Mouse (Mus musculus): Measurements from ENCODE around the gene Ssh2. TPM values are rescaled to one million over a fixed set of nuclear protein-coding genes. Genes with fewer than 3 reads are reported as not detected.

The Ssh2 gene
- polyA plus RNA-seq, 1 experiment from 2014 or later: 13.0 TPM

DNA sequence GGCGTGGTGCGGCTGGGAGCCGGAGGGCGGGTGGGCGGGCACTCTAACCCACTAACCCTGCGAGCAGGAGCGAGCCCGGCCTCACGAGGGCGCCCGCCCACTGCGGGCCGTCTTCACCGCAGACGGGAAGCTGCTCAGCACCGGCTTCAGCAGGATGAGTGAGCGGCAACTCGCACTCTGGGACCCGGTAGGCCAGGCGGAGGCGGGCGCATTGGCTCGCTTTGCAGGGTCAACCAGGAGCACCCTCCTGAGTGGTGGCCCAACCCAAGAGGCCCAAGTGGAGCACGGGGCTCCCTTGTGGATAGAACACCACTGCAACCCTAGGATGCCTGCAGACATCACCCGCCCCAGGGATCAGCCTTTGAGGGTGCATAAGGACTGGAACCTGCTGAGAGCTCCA is 251.1 kb downstream of the Ssh2 start:
- 4% methylated on average over 25 of the region's 25 CpGs for WGBS
- H3K36me3 ChIP-seq (ENCODE audit: control insufficient read depth, insufficient read depth, low read length): peaks cover 8% of the 10 kb centered on the region
- no peak overlapping the region for H3K4me2 ChIP-seq
- no peaks in the 10 kb centered on the region for H3K9me3 ChIP-seq (ENCODE audit: control insufficient read depth, low read length)
- DNase-seq (ENCODE audit: low spot score, missing footprints) (peak; percentile 88), ATAC-seq (ENCODE audit: low FRiP score) (peak; percentile 2; the same call in 1 of the 2 replicates)
- H3K27me3 ChIP-seq (ENCODE audit: control insufficient read depth, insufficient read depth, low read length): peaks cover 46% of the 10 kb centered on the region
- no peak overlapping the region for H3K4me3 ChIP-seq (ENCODE audit: low read depth, low read length)
- H3K9ac ChIP-seq (ENCODE audit: low read length): no peak overlapping the region
- H3K4me1 ChIP-seq (ENCODE audit: control insufficient read depth, insufficient read depth, low read length): peaks cover 7% of the 10 kb centered on the region
- no peak overlapping the region for H3K27ac ChIP-seq (ENCODE audit: low read depth, low read length)

- H3K27ac ChIP-seq (ENCODE audit: low read depth, low read length): no peak overlapping the region
- DNase-seq (ENCODE audit: low spot score, missing footprints): peak; percentile 94
- H3K36me3 ChIP-seq (ENCODE audit: control insufficient read depth, insufficient read depth, low read length): peaks cover 8% of the 10 kb centered on the region
- no peak overlapping the region for H3K4me3 ChIP-seq (ENCODE audit: low read depth, low read length)
- 0 out of 2 replicates have a peak overlapping the region, but pooled peaks have one; percentile 15 for H3K4me2 ChIP-seq
- ATAC-seq (ENCODE audit: low FRiP score): 0 out of 2 replicates have a peak, but pooled peaks have one; percentile 18
- H3K27me3 ChIP-seq (ENCODE audit: control insufficient read depth, insufficient read depth, low read length): peaks cover 39% of the 10 kb centered on the region
- no peak overlapping the region for H3K9ac ChIP-seq (ENCODE audit: low read length)
- H3K4me1 ChIP-seq (ENCODE audit: control insufficient read depth, insufficient read depth, low read length): peaks cover 2% of the 10 kb centered on the region
- WGBS: 12% methylated on average over 20 of the region's 20 CpGs
- H3K9me3 ChIP-seq (ENCODE audit: control insufficient read depth, low read length): no peaks in the 10 kb centered on the region
These were observed 251.7 kb downstream of the Ssh2 start for GRCm38 (mm10) chr11:77467784-77468183.

DNA sequence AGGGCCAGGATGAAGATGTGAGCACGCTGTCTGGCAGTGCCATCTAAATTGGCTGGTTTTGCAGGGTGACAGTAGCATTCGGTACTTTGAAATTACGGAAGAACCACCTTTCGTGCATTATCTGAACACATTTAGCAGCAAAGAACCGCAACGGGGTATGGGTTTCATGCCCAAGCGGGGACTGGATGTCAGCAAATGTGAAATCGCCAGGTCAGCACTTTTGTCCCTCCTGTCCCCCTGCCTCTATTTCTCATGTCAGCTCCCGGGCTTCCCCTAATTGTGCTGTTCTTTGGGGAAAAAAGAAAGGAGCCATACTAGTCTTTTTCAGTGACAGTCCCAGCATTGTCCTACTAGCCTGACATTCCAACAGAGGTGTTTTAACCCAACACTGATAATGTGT is 252.3 kb downstream of the Ssh2 start:
- Histone ChIP-seq H3K4me1 (ENCODE audit: control insufficient read depth, insufficient read depth, low read length) (no peaks in the 10 kb centered on the region), H3K36me3 (ENCODE audit: control insufficient read depth, insufficient read depth, low read length) (peaks cover 8% of the 10 kb centered on the region), H3K9me3 (ENCODE audit: control insufficient read depth, low read length) (no peaks in the 10 kb centered on the region), H3K27ac (ENCODE audit: low read depth, low read length) (no peak overlapping the region), H3K4me3 (ENCODE audit: low read depth, low read length) (no peak overlapping the region), H3K9ac (ENCODE audit: low read length) (no peak overlapping the region), H3K27me3 (ENCODE audit: control insufficient read depth, insufficient read depth, low read length) (peaks cover 33% of the 10 kb centered on the region), H3K4me2 (no peak overlapping the region)
- ATAC-seq (ENCODE audit: low FRiP score) (no peak), DNase-seq (ENCODE audit: low spot score, missing footprints) (no peak)
- WGBS: 90% methylated on average over 9 of the region's 9 CpGs

GRCm38 (mm10) chr11:77471407-77471806 is 255.3 kb downstream of the Ssh2 start:
- Histone ChIP-seq H3K4me1 (ENCODE audit: control insufficient read depth, insufficient read depth, low read length) (no peaks in the 10 kb centered on the region), H3K4me2 (no peak overlapping the region), H3K27ac (ENCODE audit: low read depth, low read length) (no peak overlapping the region), H3K27me3 (ENCODE audit: control insufficient read depth, insufficient read depth, low read length) (peaks cover 16% of the 10 kb centered on the region), H3K4me3 (ENCODE audit: low read depth, low read length) (no peak overlapping the region), H3K36me3 (ENCODE audit: control insufficient read depth, insufficient read depth, low read length) (peaks cover 8% of the 10 kb centered on the region), H3K9ac (ENCODE audit: low read length) (no peak overlapping the region), H3K9me3 (ENCODE audit: control insufficient read depth, low read length) (no peaks in the 10 kb centered on the region)
- no peak for DNase-seq (ENCODE audit: low spot score, missing footprints)
- 69% methylated on average over 28 of the region's 29 CpGs for WGBS
- ATAC-seq (ENCODE audit: low FRiP score): no peak

- H3K36me3 ChIP-seq (ENCODE audit: control insufficient read depth, insufficient read depth, low read length): peaks cover 8% of the 10 kb centered on the region
- peaks cover 3% of the 10 kb centered on the region for H3K27me3 ChIP-seq (ENCODE audit: control insufficient read depth, insufficient read depth, low read length)
- no peak overlapping the region for H3K4me2 ChIP-seq
- no peaks in the 10 kb centered on the region for H3K4me1 ChIP-seq (ENCODE audit: control insufficient read depth, insufficient read depth, low read length)
- H3K4me3 ChIP-seq (ENCODE audit: low read depth, low read length): no peak overlapping the region
- WGBS: 90% methylated on average over 16 of the region's 16 CpGs
- DNase-seq (ENCODE audit: low spot score, missing footprints): no peak
- no peaks in the 10 kb centered on the region for H3K9me3 ChIP-seq (ENCODE audit: control insufficient read depth, low read length)
- no peak overlapping the region for H3K27ac ChIP-seq (ENCODE audit: low read depth, low read length)
- no peak overlapping the region for H3K9ac ChIP-seq (ENCODE audit: low read length)
- ATAC-seq (ENCODE audit: low FRiP score): no peak
These were observed 256.7 kb downstream of the Ssh2 start for GRCm38 (mm10) chr11:77472775-77473174.

- ATAC-seq (ENCODE audit: low FRiP score) (no peak), DNase-seq (ENCODE audit: low spot score, missing footprints) (no peak)
- no peaks in the 10 kb centered on the region for H3K4me1 ChIP-seq (ENCODE audit: control insufficient read depth, insufficient read depth, low read length)
- no peak overlapping the region for H3K4me3 ChIP-seq (ENCODE audit: low read depth, low read length)
- no peak overlapping the region for H3K4me2 ChIP-seq
- no peaks in the 10 kb centered on the region for H3K27me3 ChIP-seq (ENCODE audit: control insufficient read depth, insufficient read depth, low read length)
- 92% methylated on average over 14 of the region's 14 CpGs for WGBS
- H3K36me3 ChIP-seq (ENCODE audit: control insufficient read depth, insufficient read depth, low read length): peaks cover 7% of the 10 kb centered on the region
- no peak overlapping the region for H3K27ac ChIP-seq (ENCODE audit: low read depth, low read length)
- H3K9me3 ChIP-seq (ENCODE audit: control insufficient read depth, low read length): no peaks in the 10 kb centered on the region
- H3K9ac ChIP-seq (ENCODE audit: low read length): no peak overlapping the region
These were observed 260.1 kb downstream of the Ssh2 start for GRCm38 (mm10) chr11:77476216-77476615.

DNA sequence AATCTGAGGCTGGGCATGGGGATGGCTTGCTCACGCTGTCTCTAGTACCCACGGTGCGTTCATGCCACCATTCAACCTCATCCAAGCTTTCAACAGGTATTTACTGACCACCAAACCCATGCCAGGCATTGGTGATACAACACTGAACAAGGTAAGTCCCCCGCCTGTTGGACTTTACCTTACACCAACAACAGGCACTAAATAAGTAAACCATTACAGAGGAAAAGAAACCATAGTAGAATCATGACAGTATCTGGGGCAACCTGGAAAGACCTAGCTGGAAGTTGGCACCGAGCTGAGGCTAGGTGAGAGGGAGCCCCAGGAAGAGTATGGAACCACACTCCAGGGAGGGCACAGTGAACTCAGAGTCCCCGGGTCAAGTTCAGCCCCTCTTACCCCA is 260.8 kb downstream of the Ssh2 start:
- H3K4me3 ChIP-seq (ENCODE audit: low read depth, low read length): no peak overlapping the region
- no peak overlapping the region for H3K4me2 ChIP-seq
- H3K4me1 ChIP-seq (ENCODE audit: control insufficient read depth, insufficient read depth, low read length): no peaks in the 10 kb centered on the region
- H3K36me3 ChIP-seq (ENCODE audit: control insufficient read depth, insufficient read depth, low read length): peaks cover 1% of the 10 kb centered on the region; the same call in 1 of the 2 replicates
- H3K9ac ChIP-seq (ENCODE audit: low read length): no peak overlapping the region
- H3K27me3 ChIP-seq (ENCODE audit: control insufficient read depth, insufficient read depth, low read length): no peaks in the 10 kb centered on the region
- 93% methylated on average over 6 of the region's 6 CpGs for WGBS
- no peaks in the 10 kb centered on the region for H3K9me3 ChIP-seq (ENCODE audit: control insufficient read depth, low read length)
- DNase-seq (ENCODE audit: low spot score, missing footprints) (no peak), ATAC-seq (ENCODE audit: low FRiP score) (no peak)
- no peak overlapping the region for H3K27ac ChIP-seq (ENCODE audit: low read depth, low read length)

DNA sequence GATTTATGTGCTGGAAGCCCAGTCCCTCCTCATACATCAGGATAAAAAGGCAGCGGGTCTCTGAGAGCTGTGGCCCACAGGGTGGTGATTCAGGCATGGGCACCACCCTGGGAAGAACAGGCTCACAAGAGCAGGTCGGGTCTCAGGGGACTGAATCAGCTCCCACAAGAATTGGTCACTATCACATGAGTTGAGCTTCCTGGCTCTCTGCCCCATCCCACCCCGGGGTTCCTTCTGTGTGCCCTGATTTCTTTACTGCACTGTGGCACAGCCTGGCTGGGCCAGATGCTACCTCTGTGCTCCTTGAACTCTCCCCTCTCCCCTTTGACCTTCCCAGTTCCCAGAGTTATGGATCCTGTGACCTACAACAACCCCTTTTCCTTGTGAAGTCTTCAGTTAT is 267.0 kb downstream of the Ssh2 start:
- Histone ChIP-seq H3K4me2 (no peak overlapping the region), H3K27ac (ENCODE audit: low read depth, low read length) (no peak overlapping the region), H3K9me3 (ENCODE audit: control insufficient read depth, low read length) (no peaks in the 10 kb centered on the region), H3K9ac (ENCODE audit: low read length) (no peak overlapping the region), H3K36me3 (ENCODE audit: control insufficient read depth, insufficient read depth, low read length) (no peaks in the 10 kb centered on the region), H3K27me3 (ENCODE audit: control insufficient read depth, insufficient read depth, low read length) (no peaks in the 10 kb centered on the region), H3K4me1 (ENCODE audit: control insufficient read depth, insufficient read depth, low read length) (peaks cover 23% of the 10 kb centered on the region), H3K4me3 (ENCODE audit: low read depth, low read length) (no peak overlapping the region)
- no peak for ATAC-seq (ENCODE audit: low FRiP score)
- no peak for DNase-seq (ENCODE audit: low spot score, missing footprints)
- 79% methylated on average over 3 of the region's 3 CpGs for WGBS

DNA sequence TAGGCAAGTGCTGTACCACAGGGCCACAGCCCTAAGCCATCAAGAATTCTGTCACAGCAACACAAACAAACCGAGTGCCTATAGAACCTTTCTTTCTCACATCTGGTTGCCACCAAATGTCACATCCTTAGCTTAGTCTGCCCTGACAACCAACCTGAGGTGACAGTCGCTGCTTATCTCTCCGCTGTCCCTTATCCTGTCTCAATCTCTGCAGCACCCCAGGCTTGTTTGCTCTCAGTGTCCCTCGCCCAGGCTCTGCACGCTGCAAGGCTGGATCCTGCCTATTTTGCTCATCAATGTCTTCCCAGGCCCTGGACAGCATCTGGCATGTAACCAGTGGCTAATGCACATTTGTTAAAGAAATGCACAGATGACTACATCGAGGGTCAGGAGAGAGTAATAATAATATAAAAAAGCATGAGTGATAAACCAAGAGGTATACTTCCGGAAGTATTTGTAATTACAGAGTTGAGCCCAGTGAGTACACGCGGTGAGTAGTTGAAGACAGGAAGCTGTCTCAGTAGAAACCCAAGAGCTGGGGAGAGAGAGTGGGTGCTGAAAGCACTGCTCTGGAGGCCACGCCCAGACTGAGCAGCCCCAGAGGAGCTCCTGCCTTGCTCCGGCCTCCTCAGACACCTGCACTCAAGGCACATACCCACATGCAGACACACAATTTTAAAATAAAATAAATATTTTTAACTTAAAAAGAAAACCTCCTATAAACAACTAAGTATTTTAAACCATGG is 267.6 kb downstream of the Ssh2 start:
- DNase-seq (ENCODE audit: low spot score, missing footprints) (no peak), ATAC-seq (ENCODE audit: low FRiP score) (no peak)

More for the DNA sequence above, 267.6 kb downstream of the Ssh2 start:
- Histone ChIP-seq H3K9ac (ENCODE audit: low read length) (no peak overlapping the region), H3K27me3 (ENCODE audit: control insufficient read depth, insufficient read depth, low read length) (no peaks in the 10 kb centered on the region), H3K9me3 (ENCODE audit: control insufficient read depth, low read length) (no peaks in the 10 kb centered on the region), H3K36me3 (ENCODE audit: control insufficient read depth, insufficient read depth, low read length) (no peaks in the 10 kb centered on the region), H3K27ac (ENCODE audit: low read depth, low read length) (no peak overlapping the region), H3K4me2 (no peak overlapping the region), H3K4me3 (ENCODE audit: low read depth, low read length) (no peak overlapping the region), H3K4me1 (ENCODE audit: control insufficient read depth, insufficient read depth, low read length) (peaks cover 29% of the 10 kb centered on the region)
- 75% methylated on average over 11 of the region's 11 CpGs for WGBS

Data from midbrain, embryonic 11.5 days (tissue).